Mouse (Mus musculus): Measurements from ENCODE around the gene Col6a3. TPM values are rescaled to one million over a fixed set of nuclear protein-coding genes. Genes with fewer than 3 reads are reported as not detected.

Col6a3 gene
- total and polyA plus RNA-seq, 3 experiments, result 0.25 TPM; not detected in 2

- Histone ChIP-seq H3K9ac (ENCODE audit: insufficient read depth, low read depth) (no peak overlapping the region), H3K79me2 (replicated peaks; ENCODE audit: control insufficient read depth, extremely low read depth, insufficient read depth, poor library complexity, severe bottlenecking) (no peaks in the 10 kb centered on the region), H3K36me3 (replicated peaks in 1 of 2; ENCODE audit: control insufficient read depth in 1 of 2, insufficient read depth in 1 of 2, low read length in 1 of 2) (no peaks in the 10 kb centered on the region), H3K4me1 (ENCODE audit: control insufficient read depth in 1 of 2, insufficient read depth in 2 of 2) (no peaks in the 10 kb centered on the region), H3K9me3 (replicated peaks; ENCODE audit: low read length) (no peaks in the 10 kb centered on the region), H3K4me3 (replicated peaks in 1 of 3; ENCODE audit: low read depth in 2 of 3, low read length in 2 of 3, poor library complexity in 1 of 3) (no peak overlapping the region), H3K27me3 (replicated peaks) (peaks cover 76% of the 10 kb centered on the region), H3K4me2 (ENCODE audit: insufficient read depth, low read depth, poor library complexity, severe bottlenecking) (no peak overlapping the region), H3K27ac (ENCODE audit: insufficient read depth, low read depth) (no peak overlapping the region)
- in situ Hi-C loops (cut with MboI; ENCODE audit: low pct_ligation_motif_present, low pct_unique_long_range_greater_than_20kb, low sequenced_read_pairs) (no loop called here), dilution Hi-C loops (cut with MboI; ENCODE audit: extremely low pct_ligation_motif_present, extremely low pct_unique_long_range_greater_than_20kb, low sequenced_read_pairs) (no loop called here)
- DNase-seq (ENCODE audit: extremely low read depth), result no peak
- no peak for TF ChIP-seq POLR2AphosphoS2 (IDR thresholded peaks at IDR 0.05; ENCODE audit: low read depth, low read length)
These were observed 93.6 kb downstream of the Col6a3 start for GRCm38 (mm10) chr1:90750169-90750568.

- Histone ChIP-seq H3K27ac (ENCODE audit: insufficient read depth, low read depth) (no peak overlapping the region), H3K79me2 (replicated peaks; ENCODE audit: control insufficient read depth, extremely low read depth, insufficient read depth, poor library complexity, severe bottlenecking) (no peaks in the 10 kb centered on the region), H3K36me3 (replicated peaks in 1 of 2; ENCODE audit: control insufficient read depth in 1 of 2, insufficient read depth in 1 of 2, low read length in 1 of 2) (no peaks in the 10 kb centered on the region), H3K4me3 (replicated peaks in 1 of 3; ENCODE audit: low read depth in 2 of 3, low read length in 2 of 3, poor library complexity in 1 of 3) (no peak overlapping the region), H3K4me2 (ENCODE audit: insufficient read depth, low read depth, poor library complexity, severe bottlenecking) (no peak overlapping the region), H3K9me3 (replicated peaks; ENCODE audit: low read length) (no peaks in the 10 kb centered on the region), H3K9ac (ENCODE audit: insufficient read depth, low read depth) (no peak overlapping the region), H3K27me3 (replicated peaks) (peaks cover 68% of the 10 kb centered on the region), H3K4me1 (ENCODE audit: control insufficient read depth in 1 of 2, insufficient read depth in 2 of 2) (no peaks in the 10 kb centered on the region)
- TF ChIP-seq CHD1 (IDR thresholded peaks at IDR 0.05; ENCODE audit: low read depth, low read length) (no peak), TCF12 (IDR thresholded peaks at IDR 0.05; ENCODE audit: low read depth, low read length) (no peak), SIN3A (IDR thresholded peaks at IDR 0.05; ENCODE audit: low read length) (no peak), PAX5 (IDR thresholded peaks at IDR 0.05; ENCODE audit: low read length) (no peak), USF1 (IDR thresholded peaks at IDR 0.05; ENCODE audit: low read depth, low read length) (no peak), ZC3H11A (IDR thresholded peaks at IDR 0.05; ENCODE audit: low read depth, low read length) (no peak), ZNF384 (IDR thresholded peaks at IDR 0.05; ENCODE audit: low read depth, low read length) (no peak), POLR2AphosphoS2 (IDR thresholded peaks at IDR 0.05; ENCODE audit: low read depth, low read length) (no peak), CHD2 (IDR thresholded peaks at IDR 0.05; ENCODE audit: low read length) (no peak), IRF4 (IDR thresholded peaks at IDR 0.05; ENCODE audit: low read depth, low read length) (no peak), E2F4 (IDR thresholded peaks at IDR 0.05; ENCODE audit: insufficient replicate concordance, low read depth, low read length) (no peak), SMC3 (IDR thresholded peaks at IDR 0.05; ENCODE audit: low read depth, low read length) (no peak), UBTF (IDR thresholded peaks at IDR 0.05; ENCODE audit: low read depth, low read length) (no peak), MXI1 (IDR thresholded peaks at IDR 0.05; ENCODE audit: low read depth, low read length) (no peak), MEF2A (IDR thresholded peaks at IDR 0.05; ENCODE audit: borderline replicate concordance, low read depth, low read length) (no peak), MAZ (IDR thresholded peaks at IDR 0.05; ENCODE audit: low read depth, low read length) (no peak), KAT2A (IDR thresholded peaks at IDR 0.05; ENCODE audit: insufficient replicate concordance, low read length) (no peak)
- in situ Hi-C loops (cut with MboI; ENCODE audit: low pct_ligation_motif_present, low pct_unique_long_range_greater_than_20kb, low sequenced_read_pairs), result no loop called here
- dilution Hi-C loops (cut with MboI; ENCODE audit: extremely low pct_ligation_motif_present, extremely low pct_unique_long_range_greater_than_20kb, low sequenced_read_pairs), result no loop called here
- no peak for DNase-seq (ENCODE audit: extremely low read depth)
These were observed 95.2 kb downstream of the Col6a3 start for GRCm38 (mm10) chr1:90748544-90748943.
